24 mouse cellular contexts compared by ENCODE assay signal in genomic region chr2:94302393-94302792, GRCm38 (mm10).
DNase-seq lines count a peak whose midpoint lies in the region; ATAC-seq and TF ChIP-seq lines count a peak whose summit lies in the region.
"Had no signal": no experiment of that assay in that cellular context is flagged by ENCODE, and none has a peak within 500 bp of the region (broad histone marks: within the 10 kb centered on the region; RNA-seq: fewer than 3 reads in every experiment).

No protein-coding gene starts in this region.

- H3K9ac ChIP-seq in intestine, embryonic 15.5 days, result no peak overlapping the region
- H3K9ac ChIP-seq in intestine, embryonic 16.5 days (ENCODE audit: low read depth, low read length), result no peak overlapping the region
- H3K9ac ChIP-seq in midbrain, embryonic 11.5 days (ENCODE audit: low read length), result no peak overlapping the region
- H3K9ac ChIP-seq: liver, postnatal 0 days had no signal

- TF ChIP-seq POLR2A in cerebellum, adult 2 months (IDR thresholded peaks at IDR 0.05; ENCODE audit: borderline replicate concordance, insufficient read depth, low read length), result no peak

- H3K4me3 ChIP-seq in intestine, embryonic 15.5 days (replicated peaks), result no peak overlapping the region
- no peak overlapping the region for H3K4me3 ChIP-seq in intestine, embryonic 16.5 days (ENCODE audit: low read length)
- H3K4me3 ChIP-seq in cerebellum, adult 2 months (replicated peaks; ENCODE audit: insufficient read depth, low read depth, low read length), result no peak overlapping the region
- H3K4me3 ChIP-seq in midbrain, embryonic 11.5 days (ENCODE audit: low read depth, low read length), result no peak overlapping the region
- H3K4me3 ChIP-seq: forebrain, embryonic 10.5 days; gastrocnemius, adult 2 months; limb, embryonic 10.5 days; megakaryocyte, embryonic 14.5 days had no signal

- no peak for DNase-seq in cerebellum, postnatal 4 days (ENCODE audit: low spot score in 2 of 2)
- DNase-seq in cerebellum, adult 2 months, result peak; percentile 64 to 78
- peak; percentile 60 to 65 for DNase-seq in cerebellum, postnatal 36 days
- no peak for DNase-seq in midbrain, embryonic 11.5 days (ENCODE audit: low spot score, missing footprints)
- DNase-seq: adrenal gland, postnatal 14 days; gastrocnemius, adult 2 months; heart, postnatal 10 days; kidney, adult 9 months; kidney, postnatal 25 days; liver, postnatal 0 days; lung, postnatal 14 days; thymus, postnatal 36 days had no signal

- H3K27ac ChIP-seq in intestine, embryonic 15.5 days, result no peak overlapping the region
- no peak overlapping the region for H3K27ac ChIP-seq in intestine, embryonic 16.5 days (ENCODE audit: low read length)
- H3K27ac ChIP-seq in cerebellum, adult 2 months (ENCODE audit: insufficient read depth, low read length), result no peak overlapping the region
- H3K27ac ChIP-seq in midbrain, embryonic 11.5 days (ENCODE audit: low read depth, low read length), result no peak overlapping the region
- H3K27ac ChIP-seq: forebrain, embryonic 10.5 days; gastrocnemius, adult 2 months; limb, embryonic 10.5 days had no signal

- no peaks in the 10 kb centered on the region for H3K9me3 ChIP-seq in intestine, embryonic 15.5 days
- no peaks in the 10 kb centered on the region for H3K9me3 ChIP-seq in intestine, embryonic 16.5 days (ENCODE audit: control insufficient read depth, low read length)
- no peaks in the 10 kb centered on the region; the same call in 1 of the 2 replicates for H3K9me3 ChIP-seq in midbrain, embryonic 11.5 days (ENCODE audit: control insufficient read depth, low read length)
- H3K9me3 ChIP-seq: forebrain, embryonic 10.5 days; limb, embryonic 10.5 days; megakaryocyte, embryonic 14.5 days had no signal

- H3K36me3 ChIP-seq in intestine, embryonic 15.5 days, result peaks cover 17% of the 10 kb centered on the region
- H3K36me3 ChIP-seq in intestine, embryonic 16.5 days (ENCODE audit: control insufficient read depth, insufficient read depth, low read length), result peaks cover 8% of the 10 kb centered on the region
- H3K36me3 ChIP-seq in midbrain, embryonic 11.5 days (ENCODE audit: control insufficient read depth, insufficient read depth, low read length), result no peaks in the 10 kb centered on the region

- no peaks in the 10 kb centered on the region for H3K4me1 ChIP-seq in intestine, embryonic 15.5 days (replicated peaks)
- H3K4me1 ChIP-seq in intestine, embryonic 16.5 days (ENCODE audit: control insufficient read depth, insufficient read depth, low read length), result no peaks in the 10 kb centered on the region
- H3K4me1 ChIP-seq in cerebellum, adult 2 months (ENCODE audit: control insufficient read depth, insufficient read depth, low read length), result peaks cover 15% of the 10 kb centered on the region
- no peaks in the 10 kb centered on the region for H3K4me1 ChIP-seq in midbrain, embryonic 11.5 days (ENCODE audit: control insufficient read depth, insufficient read depth, low read length)
- H3K4me1 ChIP-seq: forebrain, embryonic 10.5 days had no signal

- 0 out of 2 replicates have a peak, but pooled peaks have one; percentile 50 for ATAC-seq in cerebellum, adult (ENCODE audit: insufficient number of reproducible peaks, low FRiP score, low TSS enrichment)
- 0 out of 2 replicates have a peak, but pooled peaks have one; percentile 36 for ATAC-seq in intestine, embryonic 15.5 days
- no peak for ATAC-seq in intestine, embryonic 16.5 days
- ATAC-seq in megakaryocyte progenitor cell, adult 5-6 weeks (replicated peaks; ENCODE audit: poor library complexity), result no peak
- no peak for ATAC-seq in midbrain, embryonic 11.5 days (ENCODE audit: low FRiP score)
- ATAC-seq: activated CD4-positive, CD25-positive, alpha-beta regulatory T cell, adult 4 months; inflammation-experienced regulatory T-cells, adult 6 months; liver, postnatal 0 days; midbrain, embryonic 16.5 days; Patski had no signal

- TF ChIP-seq CTCF in cerebellum, adult 2 months (IDR thresholded peaks at IDR 0.05; ENCODE audit: borderline replicate concordance, insufficient read depth, low read depth, low read length), result no peak

- H3K27me3 ChIP-seq in intestine, embryonic 15.5 days (replicated peaks), result no peaks in the 10 kb centered on the region
- no peaks in the 10 kb centered on the region for H3K27me3 ChIP-seq in intestine, embryonic 16.5 days (replicated peaks; ENCODE audit: control insufficient read depth, insufficient read depth, low read length)
- H3K27me3 ChIP-seq in cerebellum, adult 2 months (ENCODE audit: control insufficient read depth, insufficient read depth, low read length), result no peaks in the 10 kb centered on the region
- no peaks in the 10 kb centered on the region for H3K27me3 ChIP-seq in midbrain, embryonic 11.5 days (ENCODE audit: control insufficient read depth, insufficient read depth, low read length)
- H3K27me3 ChIP-seq: Patski had no signal

- WGBS in intestine, embryonic 15.5 days, result 67% methylated on average over 5 of the region's 5 CpGs
- WGBS in intestine, embryonic 16.5 days, result 65% methylated on average over 5 of the region's 5 CpGs
- 14% methylated on average over 5 of the region's 5 CpGs for WGBS in cerebellum, adult 2 months
- WGBS in midbrain, embryonic 11.5 days, result 80% methylated on average over 5 of the region's 5 CpGs

- H3K4me2 ChIP-seq in intestine, embryonic 15.5 days (replicated peaks), result no peak overlapping the region
- H3K4me2 ChIP-seq in intestine, embryonic 16.5 days (ENCODE audit: low read depth, low read length), result no peak overlapping the region
- no peak overlapping the region for H3K4me2 ChIP-seq in midbrain, embryonic 11.5 days
- H3K4me2 ChIP-seq: heart, embryonic 11.5 days had no signal

Comparison
In these comparisons a context has a peak if more than half of its experiments do, and no peak if none do; other contexts are left out.
1. ATAC-seq: peak in cerebellum, adult (single experiment) and intestine, embryonic 15.5 days (single experiment); none in intestine, embryonic 16.5 days (single experiment), megakaryocyte progenitor cell, adult 5-6 weeks (single experiment) and midbrain, embryonic 11.5 days (single experiment).
2. DNase-seq: peak in cerebellum, adult 2 months (2 of 2) and cerebellum, postnatal 36 days (2 of 2); none in cerebellum, postnatal 4 days (0 of 2) and midbrain, embryonic 11.5 days (single experiment).